Mouse (Mus musculus) kidney, adult 2 months (tissue): ENCODE results near the gene Ptx4. TPM values are rescaled to one million over a fixed set of nuclear protein-coding genes. Genes with fewer than 3 reads are reported as not detected.

ENCODE experiments used
- DNase-seq: peaks from one replicate; pipeline ENCODE4 v3.0.0; 2021
- H3K27ac ChIP-seq: fragments of 200-500 bp; 2 replicates; pipeline ENCODE4 v1.5.1; 2012; ENCODE audit warnings: low read depth, low read length, control low read depth, inconsistent platforms; ENCODE audit not compliant: insufficient read depth
- H3K27me3 ChIP-seq: fragments of 200-500 bp; replicated peaks from 2 replicates; pipeline ENCODE4 v1.6.1; 2012; ENCODE audit warnings: mild to moderate bottlenecking, moderate library complexity, low read length, inconsistent platforms; ENCODE audit not compliant: control insufficient read depth, insufficient read depth
- H3K36me3 ChIP-seq: fragments of 200-500 bp; 2 replicates; pipeline ENCODE4 v1.6.1; 2012; ENCODE audit warnings: mild to moderate bottlenecking, moderate library complexity, low read length, inconsistent platforms; ENCODE audit not compliant: control insufficient read depth, insufficient read depth
- H3K4me1 ChIP-seq: fragments of 200-500 bp; 2 replicates; pipeline ENCODE4 v1.6.1; 2011; ENCODE audit warnings: low read length; ENCODE audit not compliant: control insufficient read depth, insufficient read depth
- H3K4me3 ChIP-seq: fragments of 200-500 bp; 2 replicates; pipeline ENCODE4 v1.5.1; 2011; ENCODE audit warnings: mild to moderate bottlenecking, low read depth, low read length, control low read depth; ENCODE audit not compliant: insufficient read depth
- CTCF ChIP-seq: fragments of 200-500 bp; conservative IDR thresholded peaks from 2 replicates; pipeline ENCODE4 v1.5.1; 2011; ENCODE audit warnings: low read depth, mild to moderate bottlenecking, control low read depth, low read length, moderate library complexity, mixed read lengths; ENCODE audit not compliant: insufficient read depth, insufficient read length
- POLR2A ChIP-seq: fragments of 200-500 bp; IDR thresholded peaks from one replicate; pipeline ENCODE4 v1.6.1; 2011; ENCODE audit warnings: low read depth, low read length, control low read depth
- WGBS: fragments of 180-500 bp; shearing (Covaris S2); methylation state at CpG from one replicate; pipeline ENCODE4 v1.1.7; 2018; 5-methylcytosine and 5-hydroxymethylcytosine counted together
- polyA plus RNA-seq: library from polyadenylated mRNA; depleted of rRNA; stranded (reverse); fragments of >200 nt; gene quantifications from 2 replicates; pipeline ENCODE4 v1.2.3, GENCODE M21; 2012

The Ptx4 gene
- polyA plus RNA-seq, 1 experiment, result not detected

DNA sequence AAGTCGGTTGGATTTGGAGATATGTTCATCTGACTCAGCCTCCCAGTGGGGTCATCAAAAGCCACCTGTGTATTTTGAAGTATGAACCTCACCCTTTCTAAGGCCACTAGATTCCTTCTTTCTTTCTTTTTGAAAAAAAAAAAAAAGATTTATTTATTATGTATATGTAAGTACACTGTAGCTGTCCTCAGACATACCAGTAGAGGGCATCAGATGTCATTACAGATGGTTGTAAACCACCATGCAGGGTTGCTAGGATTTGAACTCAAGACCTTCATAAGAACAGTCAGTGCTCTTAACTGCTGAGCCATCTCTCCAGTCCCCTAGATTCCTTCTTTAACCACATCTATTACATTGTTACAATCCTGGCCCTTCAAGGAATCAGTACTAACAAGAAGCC, 9.5 kb downstream of the Ptx4 start:
- H3K4me1 ChIP-seq, result peaks cover 15% of the 10 kb centered on the region
- H3K27me3 ChIP-seq, result no peaks in the 10 kb centered on the region
- TF ChIP-seq CTCF, result no peak
- no peak for TF ChIP-seq POLR2A
- 87% methylated on average over 1 of the region's 1 CpGs for WGBS
- H3K4me3 ChIP-seq, result no peak overlapping the region
- no peak overlapping the region for H3K27ac ChIP-seq
- no peak for DNase-seq
- H3K36me3 ChIP-seq, result no peaks in the 10 kb centered on the region

DNA sequence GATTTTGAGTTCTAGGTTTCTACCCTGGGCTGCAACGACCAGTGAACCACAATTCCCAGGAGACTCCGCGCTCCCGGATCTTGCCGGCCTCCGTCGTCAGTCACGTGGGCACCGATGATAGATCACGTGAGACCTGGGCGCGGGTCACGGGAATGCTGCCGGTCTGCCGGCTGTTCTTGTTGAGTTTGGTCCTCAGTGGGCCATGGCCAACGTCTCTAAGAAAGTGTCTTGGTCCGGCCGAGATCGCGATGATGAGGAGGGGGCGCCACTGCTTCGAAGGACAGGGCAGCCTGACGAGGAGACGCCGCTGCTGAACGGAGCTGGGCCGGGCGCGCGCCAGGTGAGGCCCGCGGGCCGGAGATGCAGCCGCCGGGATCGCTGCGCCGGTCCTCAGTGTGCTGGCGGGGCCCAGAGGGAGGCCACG, 12.7 kb downstream of the Ptx4 start, which contains the start of gene Clcn7:
TSS of gene Clcn7 (plus strand) at position 117 of the 424 bp plus-strand sequence.
- peak; percentile 66 for TF ChIP-seq POLR2A
- TF ChIP-seq CTCF, result no peak
- peak; percentile 98 for DNase-seq
- Histone ChIP-seq H3K27ac (peak within 1 kb of the TSS; percentile 87), H3K4me1 (peaks cover 26% of the 10 kb centered on the region), H3K36me3 (no peaks in the 10 kb centered on the region), H3K27me3 (no peaks in the 10 kb centered on the region), H3K4me3 (peak within 1 kb of the TSS; percentile 87)
- under 1% methylated on average over 40 of the region's 40 CpGs for whole genome bisulfite sequencing

DNA sequence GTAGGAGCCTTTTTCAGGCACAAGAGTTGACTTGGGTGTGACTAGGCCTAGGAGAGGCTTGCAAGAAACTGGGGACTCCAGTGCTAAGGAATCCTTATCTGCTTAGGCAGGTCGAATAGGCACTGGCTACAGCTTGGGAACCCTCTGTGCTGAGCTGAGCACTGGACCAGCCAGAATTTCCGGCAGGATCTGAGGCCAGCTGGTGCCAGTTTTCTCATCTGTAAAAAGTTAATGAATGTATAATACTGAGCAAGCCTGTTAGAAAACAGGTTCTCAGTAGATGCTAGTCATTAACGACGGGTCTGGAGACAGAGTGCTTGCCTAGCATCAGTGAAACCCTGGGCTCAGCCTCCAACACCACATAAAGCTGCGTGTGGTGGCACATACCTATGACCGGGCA, 15.1 kb downstream of the Ptx4 start:
- 41% methylated on average over 6 of the region's 6 CpGs for WGBS

DNA sequence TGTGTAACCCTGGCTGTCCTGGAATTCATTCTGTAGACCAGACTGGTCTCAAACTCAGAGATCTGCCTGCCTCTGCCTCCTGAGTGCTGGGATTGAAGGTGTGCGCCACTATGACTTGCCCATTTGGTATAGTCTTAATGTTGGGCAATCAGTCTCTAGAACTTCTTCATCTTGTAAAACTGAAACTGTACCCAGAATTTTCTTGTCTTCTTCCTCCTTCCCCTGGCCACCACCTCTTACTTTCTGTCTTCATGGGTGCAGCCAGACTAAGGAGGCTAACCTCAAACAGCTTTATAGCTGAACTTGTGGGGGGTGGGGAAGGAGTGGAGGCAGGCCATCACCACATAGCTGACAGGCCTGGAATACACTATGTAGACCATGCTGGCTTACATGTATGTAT, 18.2 kb downstream of the Ptx4 start:
- no peak for DNase-seq
- TF ChIP-seq POLR2A (no peak), CTCF (no peak)
- Histone ChIP-seq H3K4me3 (no peak overlapping the region), H3K36me3 (no peaks in the 10 kb centered on the region), H3K4me1 (peaks cover 21% of the 10 kb centered on the region), H3K27ac (no peak overlapping the region), H3K27me3 (no peaks in the 10 kb centered on the region)
- 94% methylated on average over 1 of the region's 1 CpGs for WGBS

More for the DNA sequence above, 15.1 kb downstream of the Ptx4 start:
- peak; percentile 84 for DNase-seq
- TF ChIP-seq POLR2A (no peak), CTCF (no peak)
- Histone ChIP-seq H3K27me3 (no peaks in the 10 kb centered on the region), H3K36me3 (no peaks in the 10 kb centered on the region), H3K4me3 (no peak overlapping the region), H3K4me1 (peaks cover 26% of the 10 kb centered on the region), H3K27ac (peak overlapping the region; percentile 66)

DNA sequence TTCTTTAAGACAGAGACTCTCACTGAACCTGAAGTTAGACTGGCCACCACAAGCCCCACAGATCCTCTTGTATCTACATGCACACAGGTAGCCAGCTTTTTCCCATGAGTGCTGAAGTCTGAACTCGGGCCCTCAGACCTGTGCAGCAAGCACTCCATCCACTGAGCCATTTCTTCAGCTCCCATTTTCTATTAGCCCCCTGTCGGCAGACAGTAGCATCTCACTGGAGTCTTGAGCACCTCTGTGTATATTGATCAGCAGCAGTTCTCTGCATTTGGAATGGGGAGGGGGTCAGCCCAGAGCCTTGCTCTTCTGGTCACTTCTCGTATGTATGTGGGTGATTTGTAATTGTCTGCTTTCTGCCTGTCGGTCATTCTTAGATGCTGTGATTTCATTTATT, 19.4 kb downstream of the Ptx4 start:
- no peaks in the 10 kb centered on the region for H3K27me3 ChIP-seq
- no peak overlapping the region for H3K27ac ChIP-seq
- WGBS, result 72% methylated on average over 4 of the region's 4 CpGs
- peaks cover 11% of the 10 kb centered on the region for H3K4me1 ChIP-seq
- no peak for DNase-seq
- TF ChIP-seq CTCF (0 out of 2 replicates have a peak, but pooled peaks have one; percentile 25), POLR2A (no peak)
- H3K36me3 ChIP-seq, result no peaks in the 10 kb centered on the region
- no peak overlapping the region for H3K4me3 ChIP-seq

GRCm38 (mm10) chr17:25162161-25162560, 41.6 kb downstream of the Ptx4 start, which contains the start of gene Ccdc154:
TSS of gene Ccdc154 (plus strand) at chr17:25162461.
- 88% methylated on average over 1 of the region's 1 CpGs for WGBS
- Histone ChIP-seq H3K4me3 (no peak within 1 kb of the TSS), H3K27me3 (no peaks in the 10 kb centered on the region), H3K4me1 (no peaks in the 10 kb centered on the region), H3K36me3 (no peaks in the 10 kb centered on the region), H3K27ac (no peak within 1 kb of the TSS)
- TF ChIP-seq CTCF, result no peak
- TF ChIP-seq POLR2A, result no peak
- no peak for DNase-seq

- Histone ChIP-seq H3K27me3 (no peaks in the 10 kb centered on the region), H3K4me3 (no peak overlapping the region), H3K27ac (no peak overlapping the region), H3K36me3 (no peaks in the 10 kb centered on the region), H3K4me1 (no peaks in the 10 kb centered on the region)
- no peak for DNase-seq
- TF ChIP-seq POLR2A (no peak), CTCF (no peak)
- 70% methylated on average over 7 of the region's 7 CpGs for WGBS
Measured at GRCm38 (mm10) chr17:25163387-25163786, 42.8 kb downstream of the Ptx4 start.

GRCm38 (mm10) chr17:25164770-25165169, 44.2 kb downstream of the Ptx4 start:
- Histone ChIP-seq H3K4me1 (no peaks in the 10 kb centered on the region), H3K4me3 (no peak overlapping the region), H3K36me3 (no peaks in the 10 kb centered on the region), H3K27ac (no peak overlapping the region), H3K27me3 (no peaks in the 10 kb centered on the region)
- TF ChIP-seq POLR2A (no peak), CTCF (no peak)
- DNase-seq, result no peak
- WGBS, result 86% methylated on average over 3 of the region's 3 CpGs
